Mouse (Mus musculus): ENCODE measurements around the gene Gm28710. TPM values are rescaled to one million over a fixed set of nuclear protein-coding genes. Genes with fewer than 3 reads are reported as not detected.

The Gm28710 gene
- polyA plus RNA-seq, 1 experiment, result not detected

- no peaks in the 10 kb centered on the region for H3K4me1 ChIP-seq (ENCODE audit: control insufficient read depth, insufficient read depth, insufficient read length)
- H3K27ac ChIP-seq (ENCODE audit: insufficient read depth, low read length), result no peak overlapping the region
- no peaks in the 10 kb centered on the region for H3K36me3 ChIP-seq (ENCODE audit: control insufficient read depth, insufficient read depth, low read length)
- no peak for TF ChIP-seq CTCF (IDR thresholded peaks at IDR 0.05; ENCODE audit: extremely low read depth, insufficient read depth, insufficient read length, insufficient replicate concordance)
- TF ChIP-seq POLR2A (IDR thresholded peaks at IDR 0.05; ENCODE audit: low read depth, low read length), result no peak
- H3K4me3 ChIP-seq (ENCODE audit: extremely low read depth, insufficient read depth, insufficient read length), result no peak overlapping the region
- no peaks in the 10 kb centered on the region for H3K27me3 ChIP-seq (ENCODE audit: control insufficient read depth, insufficient read depth, low read length)
- 48% methylated on average over 2 of the region's 2 CpGs for WGBS
- DNase-seq (ENCODE audit: low read depth in 1 of 2, low spot score in 2 of 2), result no peak
Observed at GRCm38 (mm10) chr5:16869309-16869915, 77.8 kb downstream of the Gm28710 start.

- Histone ChIP-seq H3K4me1 (ENCODE audit: control insufficient read depth, insufficient read depth, insufficient read length) (no peaks in the 10 kb centered on the region), H3K27ac (ENCODE audit: insufficient read depth, low read length) (no peak overlapping the region), H3K27me3 (ENCODE audit: control insufficient read depth, insufficient read depth, low read length) (no peaks in the 10 kb centered on the region), H3K36me3 (ENCODE audit: control insufficient read depth, insufficient read depth, low read length) (no peaks in the 10 kb centered on the region), H3K4me3 (ENCODE audit: extremely low read depth, insufficient read depth, insufficient read length) (no peak overlapping the region)
- DNase-seq (ENCODE audit: low read depth in 1 of 2, low spot score in 2 of 2), result no peak
- 8% methylated on average over 1 of the region's 1 CpGs for WGBS
- no peak for TF ChIP-seq CTCF (IDR thresholded peaks at IDR 0.05; ENCODE audit: extremely low read depth, insufficient read depth, insufficient read length, insufficient replicate concordance)
- no peak for TF ChIP-seq POLR2A (IDR thresholded peaks at IDR 0.05; ENCODE audit: low read depth, low read length)
Observed at GRCm38 (mm10) chr5:16894161-16894560, 102.6 kb downstream of the Gm28710 start.

GRCm38 (mm10) chr5:16919791-16920190 is 128.2 kb downstream of the Gm28710 start:
- 89% methylated on average over 8 of the region's 8 CpGs for WGBS
- H3K36me3 ChIP-seq (ENCODE audit: control insufficient read depth, insufficient read depth, low read length), result no peaks in the 10 kb centered on the region
- no peaks in the 10 kb centered on the region for H3K27me3 ChIP-seq (ENCODE audit: control insufficient read depth, insufficient read depth, low read length)
- no peak overlapping the region for H3K27ac ChIP-seq (ENCODE audit: insufficient read depth, low read length)
- TF ChIP-seq CTCF (IDR thresholded peaks at IDR 0.05; ENCODE audit: extremely low read depth, insufficient read depth, insufficient read length, insufficient replicate concordance) (no peak), POLR2A (IDR thresholded peaks at IDR 0.05; ENCODE audit: low read depth, low read length) (no peak)
- no peak overlapping the region for H3K4me3 ChIP-seq (ENCODE audit: extremely low read depth, insufficient read depth, insufficient read length)
- no peaks in the 10 kb centered on the region for H3K4me1 ChIP-seq (ENCODE audit: control insufficient read depth, insufficient read depth, insufficient read length)
- no peak for DNase-seq (ENCODE audit: low read depth in 1 of 2, low spot score in 2 of 2)

DNA sequence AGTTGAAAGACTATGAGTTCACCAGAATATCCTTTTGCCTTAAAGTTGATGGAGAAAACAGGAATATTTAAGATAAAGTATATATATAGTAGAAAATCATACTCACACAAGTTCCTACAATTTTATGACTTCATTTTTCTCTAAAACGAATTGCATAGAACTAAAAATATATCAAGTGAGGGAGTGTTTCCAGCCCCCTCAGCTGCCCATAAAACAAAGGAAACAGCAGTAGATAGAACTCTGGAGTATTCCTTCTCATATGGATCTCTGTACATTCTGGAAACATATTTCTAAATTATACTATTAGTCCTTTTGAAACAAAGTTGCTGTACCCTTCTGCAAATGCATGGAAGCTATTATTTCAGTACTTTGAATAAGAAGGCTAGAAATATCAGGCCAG is 130.9 kb downstream of the Gm28710 start:
- no peak overlapping the region for H3K27ac ChIP-seq (ENCODE audit: insufficient read depth, low read length)
- no peaks in the 10 kb centered on the region for H3K4me1 ChIP-seq (ENCODE audit: control insufficient read depth, insufficient read depth, insufficient read length)
- no peak for TF ChIP-seq CTCF (IDR thresholded peaks at IDR 0.05; ENCODE audit: extremely low read depth, insufficient read depth, insufficient read length, insufficient replicate concordance)
- no peak for TF ChIP-seq POLR2A (IDR thresholded peaks at IDR 0.05; ENCODE audit: low read depth, low read length)
- H3K27me3 ChIP-seq (ENCODE audit: control insufficient read depth, insufficient read depth, low read length), result no peaks in the 10 kb centered on the region
- no peak overlapping the region for H3K4me3 ChIP-seq (ENCODE audit: extremely low read depth, insufficient read depth, insufficient read length)
- H3K36me3 ChIP-seq (ENCODE audit: control insufficient read depth, insufficient read depth, low read length), result no peaks in the 10 kb centered on the region
- no peak for DNase-seq (ENCODE audit: low read depth in 1 of 2, low spot score in 2 of 2)
- WGBS, result 41% methylated on average over 1 of the region's 1 CpGs

Other genes starting within 250 kb of the Gm28710 start
- gene Hgf, start 238.3 kb upstream of the Gm28710 start, polyA plus RNA-seq (2012; rRNA removed), result 0.50 and 0.51 TPM in 2 replicates